Mouse (Mus musculus) adrenal gland, adult 18-20 months (tissue): Measurements from ENCODE around the gene Top1. TPM values are rescaled to one million over a fixed set of nuclear protein-coding genes. Genes with fewer than 3 reads are reported as not detected.

Source experiments
- DNase-seq, 2 experiments: peaks; one replicate each; pipeline ENCODE4 v3.0.0; 2021 to 2022; ENCODE audit warnings: low spot score in 2 of 2
- long read RNA-seq, 2 experiments: library from polyadenylated mRNA; stranded (forward); transcript quantifications; one replicate each; pipeline ENCODE4 v2.0.0; 2021
- total RNA-seq, 2 experiments: library from RNA; stranded (reverse); gene quantifications; 1 replicate in 1 of 2; 2 replicates in 1 of 2; pipeline ENCODE4 v1.2.3; 2021

Gene Top1
- 100 to 1,000 TPM in 1 of 2 experiments, 10 to 100 TPM in 1; 83.5 to 105 TPM for total RNA-seq
- long read RNA-seq, experiment 1, transcript Top1-201 (21 exons, 3,856 nt): major isoform, 68 of 74 reads
- long read RNA-seq, experiment 1, partial matches to known transcripts: 5 of 74 reads
- long read RNA-seq, experiment 1, other reads (novel, unspliced or antisense): 1 of 74 reads
- long read RNA-seq, experiment 2, transcript Top1-201 (21 exons, 3,856 nt): major isoform, 23 of 94 reads
- long read RNA-seq, experiment 2, partial matches to known transcripts: 68 of 94 reads
- long read RNA-seq, experiment 2, other reads (novel, unspliced or antisense): 2 of 94 reads

- peak; percentile 98 to 99 for DNase-seq
Observed at GRCm38 (mm10) chr2:160645614-160646137, at the start of gene Top1. Gene Top1 (plus strand): TSS chr2:160645888.

- peak; percentile 70 to 74 for DNase-seq
Observed at GRCm38 (mm10) chr2:160597582-160598281, 48.0 kb upstream of the Top1 start.

DNA sequence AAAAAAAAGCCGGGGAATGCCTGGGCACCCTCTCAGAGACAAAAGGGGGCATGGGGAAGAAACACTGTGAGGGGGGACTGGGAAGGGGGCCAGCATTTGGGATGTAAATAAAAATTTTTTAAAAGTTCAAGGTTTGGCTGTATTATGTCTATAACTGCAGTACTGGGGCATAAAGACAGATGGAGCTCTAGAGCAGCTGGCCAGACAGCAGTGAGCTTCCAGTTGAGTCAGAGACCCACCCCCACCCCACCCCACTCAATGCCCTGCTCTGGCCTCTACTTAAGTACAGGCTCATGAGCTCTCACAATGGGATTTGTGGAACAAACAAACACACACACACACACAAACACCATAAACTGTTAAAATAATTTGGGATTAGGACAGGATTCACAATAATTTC, 43.9 kb upstream of the Top1 start:
- DNase-seq: peak in 1 of 2 experiments; percentile 26

GRCm38 (mm10) chr2:160603154-160603933, 42.3 kb upstream of the Top1 start:
- DNase-seq: no peak

GRCm38 (mm10) chr2:160610012-160610411, 35.7 kb upstream of the Top1 start:
- DNase-seq: no peak

DNA sequence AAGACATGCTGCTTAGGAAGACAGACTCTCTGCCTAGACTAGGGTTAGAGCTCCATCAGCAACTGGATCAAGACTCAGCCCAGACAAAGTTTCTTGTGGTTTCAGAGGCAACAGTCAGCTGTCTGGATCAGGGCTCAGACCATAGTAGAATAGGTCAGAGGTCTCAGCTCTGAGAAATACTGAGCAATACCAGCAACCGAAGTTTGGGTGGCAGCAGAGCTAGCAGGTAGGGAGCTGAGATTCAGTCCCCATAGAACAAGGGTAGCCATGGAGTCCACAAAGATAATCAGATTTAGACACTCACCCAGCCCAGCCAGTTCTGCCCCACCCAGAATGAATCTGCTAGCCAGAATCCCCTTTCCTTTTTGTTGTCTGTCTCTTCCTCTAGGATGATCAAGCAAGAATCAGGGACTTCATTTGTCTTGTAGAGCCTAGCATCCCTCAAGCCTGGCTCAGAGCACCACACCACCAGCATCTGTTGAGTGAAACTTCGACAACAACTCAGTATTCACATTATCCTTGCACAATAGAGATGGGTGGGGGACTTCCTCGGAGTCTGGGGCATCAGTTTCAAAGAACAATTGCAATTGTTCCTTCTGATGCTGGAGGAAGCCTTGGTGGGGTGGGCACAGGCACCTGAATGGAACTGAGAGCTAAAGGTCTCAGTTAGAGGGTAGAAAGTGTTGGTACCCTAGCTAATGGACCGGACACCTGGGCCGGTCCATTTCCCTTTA, 32.3 kb upstream of the Top1 start:
- DNase-seq: no peak

DNA sequence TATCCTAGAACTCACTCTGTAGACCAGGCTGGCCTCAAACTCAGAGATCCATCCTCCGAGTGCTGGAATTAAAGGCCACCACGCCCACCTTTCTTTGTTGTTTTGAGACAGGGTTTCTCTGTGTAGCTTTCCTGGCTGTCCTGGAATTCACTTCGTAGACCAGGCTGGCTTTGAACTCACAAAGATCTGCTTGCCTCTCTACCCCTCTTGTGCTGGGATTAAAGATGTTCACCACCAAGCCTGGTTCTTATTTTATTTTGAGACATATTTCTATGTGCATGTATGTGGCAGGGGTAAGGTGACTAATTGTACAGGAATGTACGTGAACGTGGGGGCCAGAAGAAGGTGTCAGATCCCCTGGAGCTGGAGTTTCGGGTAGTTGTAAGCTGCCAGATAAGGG, 27.9 kb upstream of the Top1 start:
- DNase-seq: no peak

- DNase-seq: no peak
Observed at GRCm38 (mm10) chr2:160618619-160619220, 27.0 kb upstream of the Top1 start.

- no peak for DNase-seq
Observed at GRCm38 (mm10) chr2:160619300-160619699, 26.4 kb upstream of the Top1 start.

GRCm38 (mm10) chr2:160619831-160620230, 25.9 kb upstream of the Top1 start:
- DNase-seq: peak; percentile 54 to 55

- peak in 1 of 2 experiments; percentile 34 for DNase-seq
Observed at GRCm38 (mm10) chr2:160620279-160620963, 25.3 kb upstream of the Top1 start.

DNA sequence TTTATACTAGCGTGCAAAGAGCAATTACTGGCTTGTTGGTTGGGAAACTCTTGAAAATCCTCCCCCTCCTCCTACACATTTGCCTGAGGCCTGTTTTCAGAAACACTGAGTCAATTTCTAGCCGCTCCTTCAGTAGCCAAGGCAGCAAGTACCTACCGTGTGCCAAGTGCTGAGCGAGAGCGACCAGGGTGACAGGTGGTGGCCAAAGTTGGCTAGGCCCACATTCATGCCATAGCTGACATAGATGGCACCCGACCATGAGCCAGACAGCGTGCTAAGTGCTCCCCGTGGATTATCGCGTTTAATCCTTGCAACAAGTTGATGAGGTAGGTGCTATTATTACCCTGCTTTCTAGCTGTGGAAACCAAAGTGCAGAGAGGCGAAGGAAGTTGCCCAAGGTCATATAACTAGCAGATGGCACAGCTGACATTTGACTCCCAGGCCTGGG, 24.7 kb upstream of the Top1 start:
- DNase-seq: no peak

GRCm38 (mm10) chr2:160621661-160622211, 24.0 kb upstream of the Top1 start:
- peak; percentile 68 to 71 for DNase-seq

DNA sequence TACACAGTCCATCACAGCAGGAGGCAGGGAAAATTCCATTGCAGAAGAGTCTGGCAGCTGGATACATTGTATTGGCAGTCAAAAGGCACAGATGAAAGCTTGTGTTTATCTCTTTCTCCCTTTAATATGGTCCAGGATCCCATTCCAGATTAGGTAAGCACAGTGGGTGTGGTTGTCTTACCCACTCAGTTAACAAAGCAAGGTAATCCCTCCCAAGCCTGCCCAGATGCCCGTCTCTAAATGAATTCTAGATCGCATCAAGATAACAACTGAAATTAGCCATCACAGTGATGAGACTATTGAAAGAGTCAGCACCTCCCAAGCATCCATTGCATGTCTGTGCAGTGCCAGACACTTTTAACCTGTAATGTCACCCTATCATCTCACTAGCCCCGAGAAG, 23.0 kb upstream of the Top1 start:
- no peak for DNase-seq

GRCm38 (mm10) chr2:160623745-160624144, 21.9 kb upstream of the Top1 start:
- DNase-seq: no peak

GRCm38 (mm10) chr2:160627207-160628025, 18.3 kb upstream of the Top1 start:
- DNase-seq: no peak

- DNase-seq: no peak
Observed at GRCm38 (mm10) chr2:160628055-160628454, 17.6 kb upstream of the Top1 start.
